Mouse (Mus musculus): ENCODE results near the gene Sirt4.
A peak's percentile ranks its signal among the peaks of the same experiment; 100 is the strongest.

Sirt4 gene

GRCm38 (mm10) chr5:115470766-115471531 is 13.6 kb downstream of the Sirt4 start:
- DNase-seq (ENCODE audit: low spot score) = no peak

GRCm38 (mm10) chr5:115469791-115470190 is 14.7 kb downstream of the Sirt4 start:
- DNase-seq (ENCODE audit: low spot score) = no peak

GRCm38 (mm10) chr5:115465642-115466420 is 18.7 kb downstream of the Sirt4 start, which contains the start of gene Pla2g1b:
Gene Pla2g1b, plus strand, starts transcription at chr5:115466262.
- DNase-seq (ENCODE audit: low spot score) = no peak

- no peak for DNase-seq (ENCODE audit: low spot score)
Measured at GRCm38 (mm10) chr5:115464408-115465115, 20.0 kb downstream of the Sirt4 start.

- DNase-seq (ENCODE audit: low spot score) = no peak
Measured at GRCm38 (mm10) chr5:115458918-115459317, 25.6 kb downstream of the Sirt4 start.

GRCm38 (mm10) chr5:115455838-115456237 is 28.7 kb downstream of the Sirt4 start:
- DNase-seq (ENCODE audit: low spot score) = no peak

- no peak for DNase-seq (ENCODE audit: low spot score)
Measured at GRCm38 (mm10) chr5:115454422-115455090, 30.0 kb downstream of the Sirt4 start.

GRCm38 (mm10) chr5:115450410-115451317 is 33.9 kb downstream of the Sirt4 start:
- no peak for DNase-seq (ENCODE audit: low spot score)

- DNase-seq (ENCODE audit: low spot score) = no peak
Measured at GRCm38 (mm10) chr5:115449247-115449646, 35.3 kb downstream of the Sirt4 start.

GRCm38 (mm10) chr5:115447108-115447507 is 37.4 kb downstream of the Sirt4 start:
- no peak for DNase-seq (ENCODE audit: low spot score)

- DNase-seq (ENCODE audit: low spot score) = no peak
Measured at GRCm38 (mm10) chr5:115444130-115444529, 40.4 kb downstream of the Sirt4 start.

- DNase-seq (ENCODE audit: low spot score) = peak; percentile 16
Measured at GRCm38 (mm10) chr5:115442663-115443062, 41.9 kb downstream of the Sirt4 start.

- DNase-seq (ENCODE audit: low spot score) = peak; percentile 74
Measured at GRCm38 (mm10) chr5:115441205-115441849, 43.2 kb downstream of the Sirt4 start.

- no peak for DNase-seq (ENCODE audit: low spot score)
Measured at GRCm38 (mm10) chr5:115438667-115439066, 45.9 kb downstream of the Sirt4 start.

GRCm38 (mm10) chr5:115437945-115438315 is 46.6 kb downstream of the Sirt4 start:
- DNase-seq (ENCODE audit: low spot score) = no peak

- DNase-seq (ENCODE audit: low spot score) = no peak
Measured at GRCm38 (mm10) chr5:115437242-115437944, 47.1 kb downstream of the Sirt4 start.

GRCm38 (mm10) chr5:115436421-115437124 is 48.0 kb downstream of the Sirt4 start:
- DNase-seq (ENCODE audit: low spot score) = peak; percentile 22

- no peak for DNase-seq (ENCODE audit: low spot score)
Measured at GRCm38 (mm10) chr5:115435755-115436379, 48.7 kb downstream of the Sirt4 start.

Data from urinary bladder, postnatal 25 days (tissue).